Mouse (Mus musculus) midbrain, embryonic 12.5 days (tissue): ENCODE measurements around the gene Lrrc49. TPM values are rescaled to one million over a fixed set of nuclear protein-coding genes. Genes with fewer than 3 reads are reported as not detected.

Experiments
- ATAC-seq: fragments of 200-750 bp; cut with Nextera tagmentation; 2 replicates; pipeline ENCODE4 v1.8.0; 2017; ENCODE audit warnings: low read depth, moderate TSS enrichment, moderate library complexity; ENCODE audit not compliant: low FRiP score
- H3K27ac ChIP-seq: fragments of 300-500 bp; sonication (generic); replicated peaks from 2 replicates; pipeline ENCODE4 v1.5.1; 2016; ENCODE audit warnings: mild to moderate bottlenecking
- H3K27me3 ChIP-seq: fragments of 300-500 bp; sonication (generic); 2 replicates; pipeline ENCODE4 v1.6.1; 2016; ENCODE audit warnings: mild to moderate bottlenecking
- H3K36me3 ChIP-seq: fragments of 300-500 bp; sonication (generic); 2 replicates; pipeline ENCODE4 v1.6.1; 2016
- H3K4me1 ChIP-seq: fragments of 300-500 bp; sonication (generic); 2 replicates; pipeline ENCODE4 v1.6.1; 2016
- H3K4me2 ChIP-seq: fragments of 300-500 bp; sonication (generic); replicated peaks from 2 replicates; pipeline ENCODE4 v1.6.1; 2016; ENCODE audit warnings: mild to moderate bottlenecking, moderate library complexity
- H3K4me3 ChIP-seq: fragments of 300-500 bp; sonication (generic); 2 replicates; pipeline ENCODE4 v1.5.1; 2016; ENCODE audit warnings: mild to moderate bottlenecking
- H3K9ac ChIP-seq: fragments of 300-500 bp; sonication (generic); replicated peaks from 2 replicates; pipeline ENCODE4 v1.6.1; 2016; ENCODE audit warnings: mild to moderate bottlenecking, moderate library complexity
- H3K9me3 ChIP-seq: fragments of 300-500 bp; sonication (generic); 2 replicates; pipeline ENCODE4 v1.6.1; 2016; ENCODE audit warnings: mild to moderate bottlenecking
- WGBS: fragments of 180-500 bp; shearing (Covaris S2); methylation state at CpG from one replicate; pipeline ENCODE4 v1.1.7; 2016; 5-methylcytosine and 5-hydroxymethylcytosine counted together
- polyA plus RNA-seq: library from polyadenylated mRNA; unstranded; fragments of >200 nt; fragmentation: Nextera tagmentation; extraction: Ambion mirVana; gene quantifications from 2 replicates; pipeline ENCODE4 v1.2.1, GENCODE M21; 2016

The Lrrc49 gene
- polyA plus RNA-seq, 1 experiment from 2014 or later = 59.4 TPM

DNA sequence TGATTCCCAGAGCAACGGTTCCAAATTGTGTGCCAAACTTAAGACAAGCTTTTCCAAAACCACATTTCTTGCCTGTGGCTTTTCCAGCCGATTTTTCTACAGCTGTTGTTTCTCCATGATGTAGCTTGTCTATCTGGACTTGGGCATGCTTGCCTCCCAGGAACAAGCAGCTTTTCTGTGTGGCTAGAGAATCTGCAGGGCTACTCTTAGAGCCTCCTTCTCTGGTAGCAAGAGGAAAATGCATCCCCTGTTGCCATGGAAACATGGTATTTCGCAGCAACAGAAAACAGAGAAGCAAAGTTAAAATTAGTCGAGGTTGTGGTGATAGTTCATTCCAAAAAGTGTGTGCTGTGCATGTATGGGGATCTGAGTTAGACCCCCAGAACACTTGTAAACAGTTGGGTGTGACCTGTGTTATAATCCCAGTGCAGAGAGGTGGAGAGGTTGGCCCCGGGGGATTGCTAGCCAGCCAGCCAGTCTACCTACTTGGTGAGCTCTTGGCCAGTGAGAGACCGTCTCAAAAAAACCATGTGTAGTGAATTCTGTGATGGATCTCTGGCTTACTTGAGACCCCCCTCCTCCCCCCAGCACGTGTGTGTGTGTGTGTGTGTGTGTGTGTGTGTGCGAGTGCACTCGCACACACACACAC, 126.2 kb downstream of the Lrrc49 start:
- 71% methylated on average over 9 of the region's 9 CpGs for WGBS
- no peak overlapping the region for H3K4me2 ChIP-seq
- no peaks in the 10 kb centered on the region for H3K27me3 ChIP-seq
- no peak overlapping the region for H3K27ac ChIP-seq
- H3K9ac ChIP-seq = no peak overlapping the region
- no peak for ATAC-seq
- H3K4me3 ChIP-seq = no peak overlapping the region
- no peaks in the 10 kb centered on the region for H3K9me3 ChIP-seq
- H3K36me3 ChIP-seq = no peaks in the 10 kb centered on the region
- H3K4me1 ChIP-seq = peaks cover 4% of the 10 kb centered on the region; the same call in 1 of the 2 replicates

DNA sequence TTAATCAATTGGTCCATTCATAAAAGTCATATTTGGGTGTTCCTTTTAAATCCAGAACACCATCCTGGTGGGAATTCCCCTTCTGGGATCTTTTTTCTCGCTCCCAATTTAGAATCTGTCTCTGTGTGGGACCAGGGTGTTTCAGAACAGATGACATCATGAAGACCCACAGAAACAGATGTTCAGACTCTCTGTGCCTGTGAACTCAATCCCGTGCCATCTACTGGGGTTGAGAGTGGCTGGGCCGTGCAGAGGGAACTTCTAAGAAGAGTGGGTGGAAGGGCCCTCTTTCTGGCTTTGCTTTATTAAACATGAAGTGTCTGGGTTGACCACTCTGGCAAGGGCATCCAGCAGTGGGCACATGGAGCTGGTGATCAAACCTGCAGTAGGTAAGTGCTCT, 129.5 kb downstream of the Lrrc49 start:
- Histone ChIP-seq H3K9me3 (no peaks in the 10 kb centered on the region), H3K27ac (no peak overlapping the region), H3K9ac (no peak overlapping the region), H3K4me2 (no peak overlapping the region), H3K36me3 (no peaks in the 10 kb centered on the region), H3K27me3 (no peaks in the 10 kb centered on the region), H3K4me1 (peaks cover 4% of the 10 kb centered on the region; the same call in 1 of the 2 replicates), H3K4me3 (no peak overlapping the region)
- no peak for ATAC-seq
- 85% methylated on average over 3 of the region's 3 CpGs for WGBS

DNA sequence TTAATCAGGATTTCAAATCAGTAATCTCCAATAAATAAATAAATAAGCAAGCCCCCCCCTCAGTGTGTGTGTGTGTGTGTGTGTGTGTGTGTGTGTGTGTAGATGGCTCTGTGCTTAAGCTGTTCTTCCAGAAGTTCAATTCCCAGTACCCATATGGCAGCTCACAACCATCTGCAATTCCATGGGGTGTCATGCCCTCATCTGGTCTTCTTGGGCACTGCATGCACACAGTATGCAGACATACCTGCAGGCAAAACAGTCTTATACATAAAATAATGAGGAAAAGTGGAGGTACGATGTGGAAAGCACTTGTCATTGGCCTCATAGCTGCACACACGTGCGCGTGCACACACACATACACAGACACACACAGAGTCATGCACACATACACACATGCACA, 136.7 kb downstream of the Lrrc49 start:
- H3K4me2 ChIP-seq = no peak overlapping the region
- no peak overlapping the region for H3K4me3 ChIP-seq
- no peaks in the 10 kb centered on the region for H3K9me3 ChIP-seq
- no peak overlapping the region for H3K27ac ChIP-seq
- no peaks in the 10 kb centered on the region for H3K4me1 ChIP-seq
- H3K27me3 ChIP-seq = no peaks in the 10 kb centered on the region
- ATAC-seq = no peak
- WGBS = 95% methylated on average over 4 of the region's 4 CpGs
- no peak overlapping the region for H3K9ac ChIP-seq
- H3K36me3 ChIP-seq = no peaks in the 10 kb centered on the region

DNA sequence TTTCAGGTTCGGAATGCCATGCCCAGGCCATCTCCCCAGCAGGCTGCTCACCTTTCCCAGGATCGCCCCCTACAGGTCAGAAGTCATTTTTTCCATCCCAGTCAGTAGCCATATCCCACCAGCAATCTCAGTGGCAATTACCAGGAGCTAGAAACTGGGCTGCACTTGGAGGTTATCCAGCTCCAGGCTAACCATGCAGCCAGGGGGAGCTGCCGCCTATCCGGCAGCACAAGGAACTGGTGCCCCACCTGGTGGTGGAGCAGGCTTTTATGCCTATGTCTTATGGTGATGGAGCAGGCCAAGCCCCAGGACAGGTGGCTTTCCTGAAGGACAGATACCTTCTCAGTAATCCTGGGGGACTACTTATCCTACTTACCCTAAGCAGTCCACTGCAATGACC, 139.8 kb downstream of the Lrrc49 start:
- Histone ChIP-seq H3K27me3 (no peaks in the 10 kb centered on the region), H3K4me3 (no peak overlapping the region), H3K9ac (no peak overlapping the region), H3K4me1 (no peaks in the 10 kb centered on the region), H3K4me2 (no peak overlapping the region), H3K36me3 (no peaks in the 10 kb centered on the region), H3K27ac (no peak overlapping the region), H3K9me3 (no peaks in the 10 kb centered on the region)
- ATAC-seq = no peak
- 29% methylated on average over 4 of the region's 4 CpGs for WGBS

DNA sequence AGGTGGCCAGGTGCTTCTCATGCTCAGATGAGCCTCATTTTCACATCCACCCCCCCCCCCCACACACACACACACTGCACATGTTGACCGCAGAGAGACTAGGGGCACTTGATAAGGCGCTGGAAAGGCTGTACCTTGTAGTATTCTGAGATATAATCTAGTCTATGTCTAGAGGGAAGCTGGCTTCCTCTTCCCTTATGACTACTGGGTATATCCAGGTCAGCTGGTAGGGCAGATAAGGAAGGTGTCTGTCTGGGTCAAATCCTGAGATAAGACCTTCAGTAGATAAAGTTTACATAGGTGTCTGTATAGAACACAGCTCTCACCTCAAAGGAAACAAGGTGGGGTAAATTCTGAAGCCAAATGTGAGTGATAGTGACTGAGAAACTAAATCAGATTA, 141.8 kb downstream of the Lrrc49 start:
- H3K36me3 ChIP-seq = no peaks in the 10 kb centered on the region
- H3K4me2 ChIP-seq = no peak overlapping the region
- 84% methylated on average over 2 of the region's 2 CpGs for WGBS
- H3K9ac ChIP-seq = no peak overlapping the region
- H3K4me3 ChIP-seq = no peak overlapping the region
- no peaks in the 10 kb centered on the region for H3K27me3 ChIP-seq
- no peaks in the 10 kb centered on the region for H3K4me1 ChIP-seq
- no peak overlapping the region for H3K27ac ChIP-seq
- no peaks in the 10 kb centered on the region for H3K9me3 ChIP-seq
- no peak for ATAC-seq

DNA sequence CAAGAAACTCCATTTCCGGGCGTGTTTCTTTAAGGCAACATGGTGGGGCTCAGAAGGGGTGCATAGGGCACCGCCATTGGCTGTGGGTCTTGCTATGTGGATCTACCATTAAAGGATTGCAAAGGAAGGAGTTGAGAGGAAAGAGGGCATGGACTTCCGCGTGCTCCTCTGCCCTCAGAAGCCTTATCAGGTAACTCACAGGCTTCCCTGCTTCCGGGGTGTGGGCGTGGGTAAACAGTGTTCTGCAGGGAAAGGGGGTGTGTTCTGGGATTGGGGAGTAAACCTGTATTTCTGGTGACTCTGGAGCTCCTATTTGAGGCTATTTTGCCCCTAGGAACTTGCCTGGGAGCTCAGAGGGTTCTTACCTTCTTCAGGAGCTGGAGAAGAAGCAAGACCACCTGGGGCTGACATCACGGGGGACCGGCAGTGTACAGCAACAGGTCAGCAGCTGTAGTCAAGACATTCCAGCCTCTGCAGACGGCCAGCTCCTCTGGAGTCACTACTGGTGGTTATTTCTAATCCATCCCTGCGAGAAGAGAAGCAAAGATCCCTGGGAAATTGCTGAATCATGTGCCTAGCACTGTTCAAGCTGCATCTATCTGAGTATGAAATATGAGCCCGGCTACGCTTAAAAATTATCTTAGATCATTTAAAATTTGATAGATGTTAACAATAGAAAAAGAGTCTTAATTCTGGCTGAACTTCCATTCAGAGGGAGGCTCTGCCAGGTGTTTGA, 142.4 kb downstream of the Lrrc49 start:
- Histone ChIP-seq H3K4me1 (no peaks in the 10 kb centered on the region), H3K9me3 (no peaks in the 10 kb centered on the region), H3K27ac (no peak overlapping the region), H3K27me3 (no peaks in the 10 kb centered on the region), H3K36me3 (no peaks in the 10 kb centered on the region), H3K4me2 (no peak overlapping the region), H3K4me3 (no peak overlapping the region), H3K9ac (no peak overlapping the region)
- WGBS = 75% methylated on average over 13 of the region's 13 CpGs
- ATAC-seq = no peak

DNA sequence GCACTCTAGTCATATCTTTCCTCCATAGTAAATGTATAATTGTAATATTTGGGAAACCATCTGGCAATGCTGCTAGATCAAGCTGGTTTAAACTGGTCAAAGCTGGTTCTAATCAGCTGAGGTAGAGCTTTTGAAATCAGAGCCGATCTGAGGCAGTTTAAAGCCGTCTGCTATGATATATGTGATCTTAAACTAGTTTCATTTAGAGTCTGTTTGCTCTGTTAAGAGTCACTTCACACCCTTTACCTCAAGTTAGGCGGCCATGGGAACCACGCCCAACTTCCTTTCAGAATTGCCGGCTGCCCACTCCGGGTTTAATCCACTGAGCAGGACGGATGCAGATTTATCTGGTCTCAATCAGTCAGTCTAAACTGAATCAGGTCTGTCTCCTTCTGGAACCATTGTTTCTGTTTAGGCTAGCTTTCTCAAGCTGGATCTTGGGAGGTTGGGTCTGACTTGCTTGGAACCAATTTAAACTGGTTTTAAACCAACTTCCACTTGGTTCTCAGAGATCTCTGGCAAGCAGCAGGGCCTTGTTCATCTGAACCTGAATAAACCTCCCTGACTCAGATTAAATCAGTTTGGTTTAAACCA, 144.4 kb downstream of the Lrrc49 start:
- ATAC-seq = no peak
- no peaks in the 10 kb centered on the region for H3K36me3 ChIP-seq
- 84% methylated on average over 7 of the region's 7 CpGs for WGBS
- H3K27ac ChIP-seq = no peak overlapping the region
- no peak overlapping the region for H3K4me3 ChIP-seq
- no peaks in the 10 kb centered on the region for H3K27me3 ChIP-seq
- H3K4me2 ChIP-seq = no peak overlapping the region
- no peaks in the 10 kb centered on the region for H3K9me3 ChIP-seq
- H3K9ac ChIP-seq = no peak overlapping the region
- H3K4me1 ChIP-seq = no peaks in the 10 kb centered on the region

DNA sequence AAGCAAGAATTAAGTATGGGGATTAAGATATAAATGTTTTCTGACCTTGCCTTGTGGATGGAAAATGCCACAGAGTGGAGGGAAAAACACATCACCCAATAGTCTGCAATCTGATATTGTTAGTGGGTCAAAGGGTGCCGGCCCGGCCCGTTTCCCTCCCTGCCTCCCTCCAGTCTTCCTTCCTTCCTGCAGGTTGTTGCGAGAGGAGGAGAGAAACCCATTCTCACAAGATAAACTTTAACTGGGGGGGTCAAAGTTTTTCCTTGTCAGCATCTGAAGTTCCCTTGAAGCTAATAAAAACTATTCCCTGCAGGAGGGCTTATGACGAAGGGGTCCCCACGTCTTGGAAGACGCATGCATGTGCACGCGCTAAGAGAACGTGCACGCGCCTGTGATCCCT, 157.6 kb downstream of the Lrrc49 start:
- Histone ChIP-seq H3K9ac (no peak overlapping the region), H3K4me1 (no peaks in the 10 kb centered on the region; the same call in 1 of the 2 replicates), H3K4me2 (no peak overlapping the region), H3K4me3 (no peak overlapping the region), H3K27me3 (no peaks in the 10 kb centered on the region; the same call in 1 of the 2 replicates), H3K36me3 (no peaks in the 10 kb centered on the region), H3K9me3 (no peaks in the 10 kb centered on the region), H3K27ac (no peak overlapping the region)
- 85% methylated on average over 12 of the region's 12 CpGs for WGBS
- ATAC-seq = no peak

DNA sequence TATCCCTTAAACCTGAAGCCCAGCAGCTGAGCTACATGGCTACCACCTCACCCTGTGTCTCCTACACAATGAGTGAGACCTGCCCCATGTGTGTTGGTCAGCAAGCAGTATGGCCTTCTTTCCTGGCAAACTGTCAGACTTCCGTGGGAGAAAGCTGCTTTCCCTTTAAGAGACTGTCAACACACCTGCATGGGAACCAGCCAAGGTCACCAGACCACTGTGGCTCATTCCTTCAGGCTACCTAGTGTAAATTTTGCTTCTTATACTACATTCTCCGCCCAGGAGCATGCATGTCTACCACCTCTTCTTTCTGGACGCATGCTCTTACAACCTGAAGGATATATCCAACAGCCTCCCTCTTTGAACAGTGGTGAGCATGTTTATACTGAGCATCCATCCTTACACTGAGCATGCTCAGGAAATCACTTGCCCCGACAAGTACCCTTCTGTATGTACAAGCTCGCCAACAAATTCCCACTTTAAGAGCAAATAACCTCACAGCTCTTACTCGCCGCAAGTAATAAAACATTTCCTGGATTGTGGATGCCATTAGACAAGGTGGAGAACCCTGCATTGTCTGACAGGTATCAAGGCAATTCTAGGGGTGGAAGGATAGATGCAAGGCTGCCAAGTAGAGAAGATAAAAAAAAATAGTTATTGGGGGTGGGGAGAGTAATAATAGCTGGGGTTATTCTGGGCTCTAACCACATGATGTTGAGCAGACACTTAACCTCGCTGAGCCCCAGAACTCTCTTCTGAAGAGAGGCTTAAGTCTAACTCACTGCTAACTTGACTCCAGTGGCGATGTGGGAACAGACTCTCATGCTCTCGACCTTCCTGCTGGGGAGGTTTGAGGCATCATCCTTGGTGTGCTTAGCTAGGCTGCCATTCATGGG, 158.4 kb downstream of the Lrrc49 start:
- Histone ChIP-seq H3K36me3 (no peaks in the 10 kb centered on the region), H3K27ac (no peak overlapping the region), H3K27me3 (no peaks in the 10 kb centered on the region; the same call in 1 of the 2 replicates), H3K9ac (no peak overlapping the region), H3K9me3 (no peaks in the 10 kb centered on the region), H3K4me1 (no peaks in the 10 kb centered on the region; the same call in 1 of the 2 replicates), H3K4me3 (no peak overlapping the region), H3K4me2 (no peak overlapping the region)
- ATAC-seq = no peak
- WGBS = 83% methylated on average over 10 of the region's 10 CpGs

DNA sequence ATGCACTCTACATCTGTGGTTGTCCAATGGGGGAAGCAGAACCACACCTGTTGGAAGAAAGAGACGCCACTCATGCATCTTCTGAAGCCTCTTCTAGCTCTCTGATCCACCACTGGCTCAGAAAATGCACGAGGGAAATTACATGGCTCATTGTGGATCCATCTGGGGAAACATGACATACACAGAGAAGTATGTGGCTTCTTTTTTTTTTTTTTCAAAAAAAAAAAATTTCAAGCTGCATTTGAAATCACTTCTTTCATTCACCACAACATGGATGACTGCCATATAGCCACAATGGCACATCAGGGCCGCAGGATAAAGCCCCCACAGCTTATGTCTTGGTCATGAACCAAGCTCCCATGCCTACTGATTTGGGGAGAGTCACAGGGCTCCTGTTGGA, 159.7 kb downstream of the Lrrc49 start:
- H3K27me3 ChIP-seq = peaks cover under 1% of the 10 kb centered on the region; the same call in 1 of the 2 replicates
- no peak for ATAC-seq
- H3K9ac ChIP-seq = no peak overlapping the region
- H3K9me3 ChIP-seq = no peaks in the 10 kb centered on the region
- H3K4me3 ChIP-seq = no peak overlapping the region
- no peaks in the 10 kb centered on the region; the same call in 1 of the 2 replicates for H3K4me1 ChIP-seq
- WGBS = 84% methylated on average over 3 of the region's 3 CpGs
- no peak overlapping the region for H3K4me2 ChIP-seq
- no peak overlapping the region for H3K27ac ChIP-seq
- H3K36me3 ChIP-seq = no peaks in the 10 kb centered on the region

DNA sequence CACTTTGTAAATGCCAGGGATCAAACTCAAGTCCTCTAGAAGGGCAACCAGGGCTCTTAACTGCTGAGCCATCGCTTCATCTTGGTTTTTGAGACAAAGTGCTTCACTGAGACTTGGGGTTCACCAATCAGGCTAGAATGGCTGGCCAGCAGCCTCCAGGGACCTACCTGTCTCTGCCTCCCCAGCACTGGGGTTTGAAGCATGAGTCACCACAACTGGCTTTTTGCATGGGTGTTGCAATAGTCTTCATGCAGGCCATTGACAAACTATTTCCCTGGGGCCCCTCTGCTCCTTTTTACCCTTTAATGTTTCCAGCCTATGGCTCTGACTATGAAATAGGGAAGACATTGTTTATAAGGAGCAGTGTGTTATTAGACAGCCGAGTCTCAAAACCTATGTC, 160.1 kb downstream of the Lrrc49 start:
- Histone ChIP-seq H3K4me1 (no peaks in the 10 kb centered on the region; the same call in 1 of the 2 replicates), H3K9me3 (no peaks in the 10 kb centered on the region), H3K4me3 (no peak overlapping the region), H3K27ac (no peak overlapping the region), H3K4me2 (no peak overlapping the region), H3K9ac (no peak overlapping the region), H3K27me3 (peaks cover 5% of the 10 kb centered on the region), H3K36me3 (no peaks in the 10 kb centered on the region)
- no peak for ATAC-seq
- 90% methylated on average over 2 of the region's 2 CpGs for WGBS
